Mouse (Mus musculus): ENCODE data around the gene Fuz.

GRCm38 (mm10) chr7:44901230-44901722 is 5.4 kb downstream of the Fuz start:
- TF ChIP-seq POLR2A (IDR thresholded peaks at IDR 0.05; ENCODE audit: low read depth, low read length) (no peak), CTCF (IDR thresholded peaks at IDR 0.05; ENCODE audit: extremely low read depth, insufficient read depth, insufficient read length, insufficient replicate concordance) (peak; percentile 10; the same call in 1 of the 2 replicates)
